Mouse (Mus musculus) hindbrain, embryonic 13.5 days (tissue): Measurements from ENCODE around the gene Rae1. TPM values are rescaled to one million over a fixed set of nuclear protein-coding genes. Genes with fewer than 3 reads are reported as not detected.

ENCODE experiments used
- ATAC-seq: fragments of 200-750 bp; cut with Nextera tagmentation; 2 replicates; pipeline ENCODE4 v1.8.0; 2017; ENCODE audit warnings: moderate TSS enrichment; ENCODE audit not compliant: low FRiP score
- H3K27ac ChIP-seq: fragments of 300-500 bp; sonication (generic); 2 replicates; pipeline ENCODE4 v1.5.1; 2015; ENCODE audit warnings: inconsistent platforms, mild to moderate bottlenecking, moderate library complexity
- H3K27me3 ChIP-seq: fragments of 300-500 bp; sonication (generic); 2 replicates; pipeline ENCODE4 v1.6.1; 2015; ENCODE audit warnings: mild to moderate bottlenecking, inconsistent platforms
- H3K36me3 ChIP-seq: fragments of 300-500 bp; sonication (generic); 2 replicates; pipeline ENCODE4 v1.6.1; 2015; ENCODE audit warnings: mild to moderate bottlenecking, inconsistent platforms
- H3K4me1 ChIP-seq: fragments of 300-500 bp; sonication (generic); replicated peaks from 2 replicates; pipeline ENCODE4 v1.6.1; 2015; ENCODE audit warnings: inconsistent platforms
- H3K4me2 ChIP-seq: fragments of 300-500 bp; sonication (generic); 2 replicates; pipeline ENCODE4 v1.6.1; 2015; ENCODE audit warnings: inconsistent platforms, mild to moderate bottlenecking, moderate library complexity
- H3K4me3 ChIP-seq: fragments of 300-500 bp; sonication (generic); 2 replicates; pipeline ENCODE4 v1.5.1; 2015; ENCODE audit warnings: mild to moderate bottlenecking, inconsistent platforms
- H3K9ac ChIP-seq: fragments of 300-500 bp; sonication (generic); 2 replicates; pipeline ENCODE4 v1.6.1; 2015; ENCODE audit warnings: mild to moderate bottlenecking, inconsistent platforms
- H3K9me3 ChIP-seq: fragments of 300-500 bp; sonication (generic); 2 replicates; pipeline ENCODE4 v1.6.1; 2016; ENCODE audit warnings: inconsistent platforms
- WGBS: fragments of 180-500 bp; shearing (Covaris S2); methylation state at CpG from one replicate; pipeline ENCODE4 v1.1.7; 2015; 5-methylcytosine and 5-hydroxymethylcytosine counted together
- polyA plus RNA-seq: library from polyadenylated mRNA; unstranded; fragments of >200 nt; fragmentation: Nextera tagmentation; extraction: Ambion mirVana; gene quantifications from 2 replicates; pipeline ENCODE4 v1.2.1, GENCODE M21; 2015

The Rae1 gene
- polyA plus RNA-seq, 1 experiment from 2014 or later = 118 TPM

GRCm38 (mm10) chr2:173056882-173057315 is 57.0 kb downstream of the Rae1 start:
- whole genome bisulfite sequencing = 85% methylated on average over 11 of the region's 11 CpGs
- no peak overlapping the region for H3K27ac ChIP-seq
- H3K4me2 ChIP-seq = no peak overlapping the region
- peaks cover 4% of the 10 kb centered on the region; the same call in 1 of the 2 replicates for H3K27me3 ChIP-seq
- no peaks in the 10 kb centered on the region for H3K9me3 ChIP-seq
- no peak overlapping the region for H3K4me3 ChIP-seq
- no peak for ATAC-seq
- H3K4me1 ChIP-seq = peaks cover 8% of the 10 kb centered on the region; the same call in 1 of the 2 replicates
- H3K9ac ChIP-seq = no peak overlapping the region
- no peaks in the 10 kb centered on the region for H3K36me3 ChIP-seq

DNA sequence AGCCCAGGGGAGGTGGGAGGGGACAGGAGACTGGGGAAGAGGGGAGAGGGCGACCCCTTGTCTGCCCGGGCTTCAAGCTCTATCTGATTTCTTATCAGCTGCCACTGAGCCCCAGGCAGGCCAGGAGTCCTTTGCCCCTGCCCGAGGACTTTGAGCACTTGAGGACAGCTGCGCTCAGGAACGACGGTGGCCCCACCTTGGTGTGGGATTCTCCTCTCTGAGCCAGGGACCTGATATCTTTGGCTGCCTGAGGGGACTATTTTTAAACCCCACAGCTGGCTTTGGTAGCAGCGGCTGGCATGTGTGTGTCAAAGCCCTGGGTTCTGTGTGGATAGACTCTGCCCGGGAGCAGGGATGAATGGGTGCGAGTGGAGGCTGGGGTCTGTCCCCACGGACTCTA is 57.7 kb downstream of the Rae1 start:
- peaks cover 8% of the 10 kb centered on the region; the same call in 1 of the 2 replicates for H3K4me1 ChIP-seq
- no peaks in the 10 kb centered on the region for H3K9me3 ChIP-seq
- no peaks in the 10 kb centered on the region for H3K36me3 ChIP-seq
- WGBS = 68% methylated on average over 10 of the region's 10 CpGs
- no peak overlapping the region for H3K4me2 ChIP-seq
- no peak overlapping the region for H3K9ac ChIP-seq
- ATAC-seq = no peak
- H3K27me3 ChIP-seq = no peaks in the 10 kb centered on the region; the same call in 1 of the 2 replicates
- no peak overlapping the region for H3K27ac ChIP-seq
- no peak overlapping the region for H3K4me3 ChIP-seq

DNA sequence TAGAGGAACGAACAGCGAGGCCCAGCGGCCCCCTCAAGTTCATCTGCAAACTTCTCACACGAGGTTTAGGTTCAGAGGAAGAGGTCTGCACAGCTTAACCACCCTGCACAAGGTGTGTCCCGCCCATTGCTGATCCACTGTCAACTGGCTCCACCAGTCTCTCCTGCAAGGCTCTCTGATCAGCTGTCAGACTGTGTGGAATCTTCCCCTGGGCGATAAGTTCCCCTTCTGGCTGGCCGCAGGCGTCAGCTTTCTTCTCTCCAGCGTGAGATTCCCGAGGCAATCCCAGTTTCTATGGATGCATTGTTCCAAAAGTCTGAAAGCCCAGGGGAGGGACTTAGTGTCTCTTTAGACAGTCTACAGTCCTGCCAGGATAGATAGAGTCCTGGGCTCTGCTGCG is 58.3 kb downstream of the Rae1 start:
- H3K36me3 ChIP-seq = no peaks in the 10 kb centered on the region
- H3K27me3 ChIP-seq = no peaks in the 10 kb centered on the region; the same call in 1 of the 2 replicates
- H3K27ac ChIP-seq = no peak overlapping the region
- H3K4me3 ChIP-seq = no peak overlapping the region
- no peaks in the 10 kb centered on the region for H3K9me3 ChIP-seq
- peaks cover 8% of the 10 kb centered on the region; the same call in 1 of the 2 replicates for H3K4me1 ChIP-seq
- 43% methylated on average over 11 of the region's 11 CpGs for WGBS
- H3K4me2 ChIP-seq = no peak overlapping the region
- ATAC-seq = no peak
- H3K9ac ChIP-seq = no peak overlapping the region

GRCm38 (mm10) chr2:173060450-173060849 is 60.5 kb downstream of the Rae1 start:
- H3K27me3 ChIP-seq = no peaks in the 10 kb centered on the region; the same call in 1 of the 2 replicates
- H3K4me3 ChIP-seq = no peak overlapping the region
- no peak overlapping the region for H3K4me2 ChIP-seq
- no peaks in the 10 kb centered on the region for H3K36me3 ChIP-seq
- H3K4me1 ChIP-seq = peaks cover 8% of the 10 kb centered on the region; the same call in 1 of the 2 replicates
- whole genome bisulfite sequencing = 89% methylated on average over 9 of the region's 9 CpGs
- no peak overlapping the region for H3K27ac ChIP-seq
- no peaks in the 10 kb centered on the region for H3K9me3 ChIP-seq
- ATAC-seq = no peak
- no peak overlapping the region for H3K9ac ChIP-seq

DNA sequence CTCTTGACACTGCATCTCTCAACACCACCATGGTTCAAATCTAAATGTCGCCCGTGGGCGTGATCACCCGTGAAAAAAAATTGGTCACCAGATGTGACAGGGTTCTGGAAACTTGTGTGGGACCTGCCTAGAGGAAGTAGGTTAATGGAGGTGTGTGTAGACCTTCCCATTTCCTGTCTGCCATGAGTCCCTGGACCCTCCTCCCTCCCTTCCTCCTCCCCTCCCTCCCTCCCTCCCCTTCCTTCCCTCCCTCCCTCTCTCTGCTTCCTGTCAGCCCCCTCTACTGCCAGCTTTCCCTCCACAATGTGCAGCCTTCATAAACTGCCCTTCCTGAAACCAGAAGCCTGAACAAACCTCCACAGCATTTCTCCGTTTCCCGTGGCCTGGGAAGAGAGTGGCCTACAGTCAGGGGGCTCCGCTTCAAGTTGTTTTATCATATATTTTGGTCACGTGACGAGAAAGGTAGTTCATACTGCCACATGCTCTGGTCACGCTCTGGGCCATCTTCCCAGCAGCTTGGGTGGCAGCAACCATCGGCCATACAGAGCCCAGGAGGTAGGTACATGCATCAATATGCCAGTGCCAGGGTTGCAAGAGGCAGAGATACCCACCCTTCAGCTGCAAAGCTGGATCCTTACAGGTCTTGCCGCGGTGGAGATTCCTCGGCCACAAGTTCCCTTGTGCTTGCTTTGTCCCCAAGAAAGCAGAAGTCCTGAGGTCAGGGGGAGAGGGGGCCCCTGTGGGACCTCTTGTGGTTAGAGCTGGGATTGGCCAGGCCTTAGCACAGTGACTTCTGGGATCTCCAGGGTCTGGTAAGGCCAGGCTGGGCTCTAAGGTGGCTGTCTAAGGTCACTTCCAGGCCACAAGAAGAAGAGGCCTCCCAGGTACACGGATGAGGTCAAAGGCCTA is 61.8 kb downstream of the Rae1 start:
- H3K27me3 ChIP-seq = no peaks in the 10 kb centered on the region; the same call in 1 of the 2 replicates
- no peaks in the 10 kb centered on the region for H3K36me3 ChIP-seq
- peaks cover 8% of the 10 kb centered on the region; the same call in 1 of the 2 replicates for H3K4me1 ChIP-seq
- no peak overlapping the region for H3K9ac ChIP-seq
- WGBS = 77% methylated on average over 15 of the region's 15 CpGs
- H3K9me3 ChIP-seq = 0 out of 2 replicates have a peak, but pooled peaks cover under 1% of the 10 kb centered on the region
- no peak overlapping the region for H3K27ac ChIP-seq
- ATAC-seq = no peak
- no peak overlapping the region for H3K4me3 ChIP-seq
- H3K4me2 ChIP-seq = no peak overlapping the region

DNA sequence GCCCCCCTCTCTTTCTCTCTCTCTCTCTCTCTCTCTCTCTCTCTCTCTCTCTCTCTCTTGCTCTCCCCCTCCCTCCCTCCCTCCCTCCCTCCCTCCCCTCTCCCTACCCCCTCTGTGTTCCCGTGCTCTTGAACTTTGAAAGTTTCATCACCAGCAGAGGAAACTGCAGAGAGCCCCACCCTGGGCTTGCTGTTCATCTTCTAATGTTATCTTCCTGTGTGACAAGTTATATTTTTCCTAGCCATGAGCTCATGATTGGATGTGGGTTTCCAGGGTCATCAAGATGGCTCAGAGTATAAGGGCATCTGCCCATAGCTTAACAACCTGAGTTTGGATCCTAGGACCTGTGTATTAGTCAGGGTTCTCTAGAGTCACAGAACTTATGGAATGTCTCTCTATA is 63.3 kb downstream of the Rae1 start:
- WGBS = 75% methylated on average over 1 of the region's 1 CpGs
- Histone ChIP-seq H3K4me2 (no peak overlapping the region), H3K9me3 (0 out of 2 replicates have a peak, but pooled peaks cover 3% of the 10 kb centered on the region), H3K27ac (no peak overlapping the region), H3K9ac (no peak overlapping the region), H3K4me3 (no peak overlapping the region), H3K4me1 (0 out of 2 replicates have a peak, but pooled peaks cover 2% of the 10 kb centered on the region), H3K27me3 (no peaks in the 10 kb centered on the region; the same call in 1 of the 2 replicates), H3K36me3 (no peaks in the 10 kb centered on the region)
- no peak for ATAC-seq

- H3K27me3 ChIP-seq = no peaks in the 10 kb centered on the region
- H3K9ac ChIP-seq = no peak overlapping the region
- no peaks in the 10 kb centered on the region for H3K4me1 ChIP-seq
- H3K4me2 ChIP-seq = no peak overlapping the region
- H3K4me3 ChIP-seq = no peak overlapping the region
- 0 out of 2 replicates have a peak, but pooled peaks cover 7% of the 10 kb centered on the region for H3K9me3 ChIP-seq
- no peaks in the 10 kb centered on the region for H3K36me3 ChIP-seq
- WGBS = 90% methylated on average over 2 of the region's 2 CpGs
- no peak for ATAC-seq
- no peak overlapping the region for H3K27ac ChIP-seq
Measured at GRCm38 (mm10) chr2:173064864-173065263, 64.9 kb downstream of the Rae1 start.

Other genes starting within 250 kb of the Rae1 start
- 12.4 and 12.5 TPM in 2 replicates for gene Bmp7, start 59.8 kb upstream of the Rae1 start, polyA plus RNA-seq
- gene Spo11, start 22.4 kb upstream of the Rae1 start, polyA plus RNA-seq = 0.79 and 0.87 TPM in 2 replicates
- 20.6 and 22.1 TPM in 2 replicates for gene Rbm38, start 20.4 kb downstream of the Rae1 start, polyA plus RNA-seq
- 0.05 and 0.08 TPM in 2 replicates for gene Ctcfl, start 119.4 kb downstream of the Rae1 start, polyA plus RNA-seq
- gene Pck1, start 152.9 kb downstream of the Rae1 start, polyA plus RNA-seq = not detected in 2 replicates
- 0.16 and 0.29 TPM in 2 replicates for gene Zbp1, start 218.8 kb downstream of the Rae1 start, polyA plus RNA-seq